Mouse (Mus musculus) myocyte (in vitro differentiated cells): ENCODE measurements around the gene Vwc2l. TPM values are rescaled to one million over a fixed set of nuclear protein-coding genes. Genes with fewer than 3 reads are reported as not detected.

Experiments used
- H3K27me3 ChIP-seq: one replicate; pipeline ENCODE4 v1.6.1; 2011; ENCODE audit not compliant: control insufficient read depth, insufficient read depth, insufficient read length
- H3K36me3 ChIP-seq: one replicate; pipeline ENCODE4 v1.6.1; 2011; ENCODE audit not compliant: control insufficient read depth, insufficient read depth
- H3K4me2 ChIP-seq: one replicate; pipeline ENCODE4 v1.6.1; 2011; ENCODE audit warnings: low read depth, control low read depth
- H3K4me3 ChIP-seq: one replicate; pipeline ENCODE4 v1.5.1; 2011; ENCODE audit warnings: mild to moderate bottlenecking, control low read depth, moderate library complexity
- H3K79me2 ChIP-seq: one replicate; pipeline ENCODE4 v1.6.1; 2011; ENCODE audit not compliant: control insufficient read depth, insufficient read depth
- H3ac ChIP-seq: one replicate; pipeline ENCODE4 v1.6.1; 2011; ENCODE audit not compliant: control insufficient read depth, insufficient read length
- CEBPB ChIP-seq: IDR thresholded peaks from 2 replicates; pipeline ENCODE4 v1.6.1; 2011; ENCODE audit warnings: mild to moderate bottlenecking, moderate library complexity; ENCODE audit not compliant: poor library complexity, insufficient read depth, severe bottlenecking
- E2F4 ChIP-seq: IDR thresholded peaks from one replicate; pipeline ENCODE4 v1.6.1; 2011; ENCODE audit warnings: mild to moderate bottlenecking, control low read depth, moderate library complexity; ENCODE audit not compliant: insufficient read depth
- MAX ChIP-seq: IDR thresholded peaks from one replicate; pipeline ENCODE4 v1.6.1; 2011; ENCODE audit warnings: low read depth, mild to moderate bottlenecking, control low read depth
- MYOD1 ChIP-seq, 3 experiments: IDR thresholded peaks; one replicate each; pipeline ENCODE4 v1.6.1; 2011; ENCODE audit warnings: control low read depth in 2 of 3, low read depth in 2 of 3, mild to moderate bottlenecking in 2 of 3, moderate library complexity in 1 of 3; ENCODE audit not compliant: insufficient read length in 2 of 3, control insufficient read depth in 1 of 3
- MYOG ChIP-seq, 3 experiments: IDR thresholded peaks; one replicate each; pipeline ENCODE4 v1.6.1; 2011; ENCODE audit warnings: control low read depth in 2 of 3, low read depth in 2 of 3, mild to moderate bottlenecking in 2 of 3; ENCODE audit not compliant: insufficient read length in 2 of 3, control insufficient read depth in 1 of 3, insufficient read depth in 1 of 3
- POLR2A ChIP-seq: IDR thresholded peaks from one replicate; pipeline ENCODE4 v1.6.1; 2011; ENCODE audit warnings: low read depth, mild to moderate bottlenecking, control low read depth, moderate library complexity; ENCODE audit not compliant: insufficient read length
- POLR2AphosphoS2 ChIP-seq: IDR thresholded peaks from one replicate; pipeline ENCODE4 v1.6.1; 2011; ENCODE audit warnings: low read depth, control low read depth; ENCODE audit not compliant: insufficient read length
- REST ChIP-seq: IDR thresholded peaks from one replicate; pipeline ENCODE4 v1.6.1; 2011; ENCODE audit warnings: mild to moderate bottlenecking, control low read depth, moderate library complexity; ENCODE audit not compliant: insufficient read depth, insufficient read length
- SRF ChIP-seq: IDR thresholded peaks from one replicate; pipeline ENCODE4 v1.6.1; 2011; ENCODE audit warnings: low read depth; ENCODE audit not compliant: control insufficient read depth, insufficient read length
- TCF12 ChIP-seq: IDR thresholded peaks from one replicate; pipeline ENCODE4 v1.6.1; 2011; ENCODE audit warnings: mild to moderate bottlenecking, control low read depth; ENCODE audit not compliant: poor library complexity, insufficient read depth, severe bottlenecking
- TCF3 ChIP-seq: IDR thresholded peaks from one replicate; pipeline ENCODE4 v1.6.1; 2011; ENCODE audit warnings: low read depth, control low read depth; ENCODE audit not compliant: insufficient read length
- USF1 ChIP-seq: IDR thresholded peaks from one replicate; pipeline ENCODE4 v1.6.1; 2011; ENCODE audit warnings: low read depth, mild to moderate bottlenecking, control low read depth, moderate library complexity
- polyA plus RNA-seq: library from polyadenylated mRNA; unstranded; fragments of >200 nt; fragmentation: generic; extraction: Trizol; gene quantifications from one replicate; pipeline ENCODE4 v1.2.1, GENCODE M21; 2012; ENCODE audit warnings: missing spikeins

Gene Vwc2l
- polyA plus RNA-seq, 1 experiment: not detected

DNA sequence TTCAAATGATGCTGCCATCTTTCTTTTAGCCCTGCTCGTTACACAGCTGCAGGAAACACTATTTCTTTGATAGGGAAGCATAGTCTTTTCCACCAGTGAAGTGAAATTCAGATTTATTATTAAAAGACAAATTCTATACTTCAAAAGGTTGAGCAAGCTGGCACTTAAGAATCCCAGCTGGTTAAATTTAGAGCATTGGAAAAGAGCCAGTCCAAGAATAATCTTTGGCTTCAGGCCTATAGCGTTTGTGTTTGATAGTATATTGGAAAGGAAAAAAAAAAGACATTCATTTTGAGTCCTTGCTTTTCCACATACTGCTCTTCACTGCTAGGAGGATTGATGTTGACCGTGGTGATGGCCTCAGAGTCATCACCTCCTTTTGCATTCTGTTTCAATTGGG is 77.9 kb downstream of the Vwc2l start:
- Histone ChIP-seq H3K79me2 (no peaks in the 10 kb centered on the region), H3K4me3 (no peak overlapping the region), H3ac (no peak overlapping the region), H3K27me3 (no peaks in the 10 kb centered on the region), H3K4me2 (no peak overlapping the region), H3K36me3 (no peaks in the 10 kb centered on the region)
- TF ChIP-seq USF1: no peak
- TF ChIP-seq MYOD1 (IDR thresholded peaks at IDR 0.05; ENCODE audit: control insufficient read depth in 1 of 3, insufficient read length in 2 of 3, low read depth in 2 of 3): no peak
- no peak for TF ChIP-seq MAX
- TF ChIP-seq POLR2A: no peak
- no peak for TF ChIP-seq E2F4
- no peak for TF ChIP-seq TCF12
- TF ChIP-seq REST: no peak
- no peak for TF ChIP-seq CEBPB
- TF ChIP-seq POLR2AphosphoS2: no peak
- no peak for TF ChIP-seq TCF3
- TF ChIP-seq MYOG (IDR thresholded peaks at IDR 0.05; ENCODE audit: control insufficient read depth in 1 of 3, insufficient read depth in 1 of 3, insufficient read length in 2 of 3, low read depth in 2 of 3): no peak
- TF ChIP-seq SRF: no peak

DNA sequence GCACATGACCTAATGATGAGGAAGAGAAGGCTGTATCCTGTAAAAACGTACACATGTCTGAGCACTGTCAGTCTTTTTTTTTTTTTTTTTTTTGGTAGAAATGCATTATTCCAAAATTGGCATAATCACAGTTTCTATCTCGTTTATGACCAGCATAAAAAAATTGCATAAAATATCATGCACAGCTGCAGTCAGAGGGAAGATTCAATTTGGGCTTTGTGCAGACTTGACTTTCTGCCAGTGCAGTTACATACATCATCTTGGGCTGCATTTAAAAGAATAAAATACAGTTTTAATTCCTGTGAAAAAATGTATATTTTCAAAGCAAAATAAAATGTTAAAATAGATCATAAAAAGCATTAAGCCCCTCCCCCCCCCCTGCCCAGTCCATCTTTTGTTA is 97.6 kb downstream of the Vwc2l start:
- no peaks in the 10 kb centered on the region for H3K79me2 ChIP-seq
- H3K4me3 ChIP-seq: no peak overlapping the region
- no peak overlapping the region for H3K4me2 ChIP-seq
- H3K36me3 ChIP-seq: no peaks in the 10 kb centered on the region
- H3K27me3 ChIP-seq: no peaks in the 10 kb centered on the region
- no peak overlapping the region for H3ac ChIP-seq
- TF ChIP-seq TCF12 (no peak), MYOG (IDR thresholded peaks at IDR 0.05; ENCODE audit: control insufficient read depth in 1 of 3, insufficient read depth in 1 of 3, insufficient read length in 2 of 3, low read depth in 2 of 3) (no peak), CEBPB (no peak), USF1 (no peak), POLR2AphosphoS2 (no peak), REST (no peak), MYOD1 (IDR thresholded peaks at IDR 0.05; ENCODE audit: control insufficient read depth in 1 of 3, insufficient read length in 2 of 3, low read depth in 2 of 3) (no peak), MAX (no peak), E2F4 (no peak), TCF3 (no peak), SRF (no peak), POLR2A (no peak)

- Histone ChIP-seq H3K27me3 (no peaks in the 10 kb centered on the region), H3ac (no peak overlapping the region), H3K4me2 (no peak overlapping the region), H3K4me3 (no peak overlapping the region), H3K79me2 (no peaks in the 10 kb centered on the region), H3K36me3 (no peaks in the 10 kb centered on the region)
- no peak for TF ChIP-seq MYOG (IDR thresholded peaks at IDR 0.05; ENCODE audit: control insufficient read depth in 1 of 3, insufficient read depth in 1 of 3, insufficient read length in 2 of 3, low read depth in 2 of 3)
- TF ChIP-seq REST: no peak
- TF ChIP-seq CEBPB: no peak
Observed at GRCm38 (mm10) chr1:70833262-70833661, 107.7 kb downstream of the Vwc2l start.

GRCm38 (mm10) chr1:70842222-70842621 is 116.7 kb downstream of the Vwc2l start:
- Histone ChIP-seq H3K4me3 (no peak overlapping the region), H3K36me3 (no peaks in the 10 kb centered on the region), H3K79me2 (no peaks in the 10 kb centered on the region), H3K27me3 (no peaks in the 10 kb centered on the region), H3K4me2 (no peak overlapping the region), H3ac (no peak overlapping the region)
- no peak for TF ChIP-seq TCF3
- no peak for TF ChIP-seq MYOD1 (IDR thresholded peaks at IDR 0.05; ENCODE audit: control insufficient read depth in 1 of 3, insufficient read length in 2 of 3, low read depth in 2 of 3)
- TF ChIP-seq CEBPB: no peak
- no peak for TF ChIP-seq USF1
- no peak for TF ChIP-seq REST
- no peak for TF ChIP-seq POLR2A
- TF ChIP-seq MYOG (IDR thresholded peaks at IDR 0.05; ENCODE audit: control insufficient read depth in 1 of 3, insufficient read depth in 1 of 3, insufficient read length in 2 of 3, low read depth in 2 of 3): no peak
- TF ChIP-seq E2F4: no peak
- TF ChIP-seq SRF: no peak
- no peak for TF ChIP-seq POLR2AphosphoS2
- no peak for TF ChIP-seq MAX
- TF ChIP-seq TCF12: no peak

DNA sequence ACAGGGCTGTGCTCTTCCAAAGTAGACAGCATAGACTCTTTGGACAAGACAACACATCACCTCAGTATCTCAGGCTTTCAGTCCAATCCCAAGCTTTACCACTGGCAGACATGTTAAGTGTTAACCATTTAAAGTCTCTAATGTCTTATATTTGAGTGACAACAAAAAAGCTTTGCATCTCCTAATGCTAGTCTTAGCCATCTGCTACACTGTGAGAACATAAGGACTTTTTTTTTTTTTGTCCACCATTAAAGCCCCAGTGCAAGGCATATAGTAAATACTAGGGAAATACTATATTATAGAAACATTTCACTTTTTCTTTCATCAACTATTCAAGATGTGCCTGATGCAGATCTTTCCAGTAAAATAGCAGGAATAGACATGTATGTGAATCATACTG is 119.8 kb downstream of the Vwc2l start:
- Histone ChIP-seq H3K79me2 (no peaks in the 10 kb centered on the region), H3K4me3 (no peak overlapping the region), H3ac (no peak overlapping the region), H3K27me3 (no peaks in the 10 kb centered on the region), H3K4me2 (no peak overlapping the region), H3K36me3 (no peaks in the 10 kb centered on the region)
- TF ChIP-seq SRF (no peak), USF1 (no peak), MYOG (IDR thresholded peaks at IDR 0.05; ENCODE audit: control insufficient read depth in 1 of 3, insufficient read depth in 1 of 3, insufficient read length in 2 of 3, low read depth in 2 of 3) (no peak), E2F4 (no peak), MAX (no peak), POLR2AphosphoS2 (no peak), TCF3 (no peak), REST (no peak), CEBPB (no peak), POLR2A (no peak), TCF12 (no peak), MYOD1 (IDR thresholded peaks at IDR 0.05; ENCODE audit: control insufficient read depth in 1 of 3, insufficient read length in 2 of 3, low read depth in 2 of 3) (no peak)
